Mouse (Mus musculus) layer of hippocampus, postnatal 10 days (tissue): ENCODE measurements at regions not wholly inside any gene's neighbourhood (a gene's known extent, or its start where the extent isn't known, plus 50 kb on each side); places are given as distances from the start of the nearest gene placed in this dataset.
"Not testable (repeated sequence)": the region's sequence is repeated elsewhere in the genome, so short reads cannot be mapped to it uniquely, and the experiment has no call there.

Experiments
- DNase-seq, 2 experiments: peaks; one replicate each; pipeline ENCODE4 v3.0.0; 2021; ENCODE audit warnings: low spot score in 2 of 2

DNA sequence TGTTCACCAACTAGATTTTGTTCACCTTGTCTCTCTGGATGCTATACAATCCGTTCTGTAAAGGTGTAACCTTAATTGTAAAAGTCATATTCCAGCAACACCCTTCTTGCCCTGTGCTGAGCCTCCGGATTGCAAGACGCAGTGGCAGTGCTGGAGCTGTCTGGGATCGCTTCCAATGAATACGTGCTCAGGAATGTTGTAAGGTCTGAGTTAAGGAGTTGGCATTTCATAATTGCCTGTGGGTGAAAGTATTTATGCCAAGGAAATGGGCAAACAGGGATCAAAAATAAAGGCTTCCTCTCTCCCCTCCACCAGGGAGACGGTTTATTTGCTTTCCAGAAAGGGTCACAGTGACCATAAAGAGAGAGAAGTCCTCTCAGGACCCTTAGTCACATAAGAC is 93.3 kb downstream of the Apob start:
- DNase-seq, result no peak

DNA sequence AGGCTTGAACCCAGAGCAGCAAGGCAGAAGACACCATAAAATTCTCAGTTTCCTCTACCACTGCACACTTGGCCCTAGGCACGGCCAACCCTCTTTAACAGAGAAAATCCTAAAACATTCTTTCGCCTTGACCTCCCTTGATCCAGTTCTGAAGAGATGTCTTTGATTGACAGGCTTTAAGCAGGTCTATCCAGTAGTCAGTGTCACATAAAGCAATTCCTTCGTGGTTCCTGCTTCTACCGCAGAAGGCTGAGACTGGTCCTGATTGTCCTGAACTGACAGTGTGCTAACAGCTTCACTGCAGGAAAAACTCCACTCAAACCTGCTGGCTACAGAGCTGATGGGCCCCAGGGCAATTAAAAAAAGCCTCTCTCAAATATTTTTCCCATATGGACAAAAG is 93.8 kb downstream of the Apob start:
- DNase-seq, result no peak

- no peak for DNase-seq
Measured at GRCm38 (mm10) chr12:8076010-8076540, 98.6 kb downstream of the Apob start.

- DNase-seq, result no peak
Measured at GRCm38 (mm10) chr12:8077346-8077745, 99.9 kb downstream of the Apob start.

- no peak for DNase-seq
Measured at GRCm38 (mm10) chr12:8078046-8078445, 100.6 kb downstream of the Apob start.

DNA sequence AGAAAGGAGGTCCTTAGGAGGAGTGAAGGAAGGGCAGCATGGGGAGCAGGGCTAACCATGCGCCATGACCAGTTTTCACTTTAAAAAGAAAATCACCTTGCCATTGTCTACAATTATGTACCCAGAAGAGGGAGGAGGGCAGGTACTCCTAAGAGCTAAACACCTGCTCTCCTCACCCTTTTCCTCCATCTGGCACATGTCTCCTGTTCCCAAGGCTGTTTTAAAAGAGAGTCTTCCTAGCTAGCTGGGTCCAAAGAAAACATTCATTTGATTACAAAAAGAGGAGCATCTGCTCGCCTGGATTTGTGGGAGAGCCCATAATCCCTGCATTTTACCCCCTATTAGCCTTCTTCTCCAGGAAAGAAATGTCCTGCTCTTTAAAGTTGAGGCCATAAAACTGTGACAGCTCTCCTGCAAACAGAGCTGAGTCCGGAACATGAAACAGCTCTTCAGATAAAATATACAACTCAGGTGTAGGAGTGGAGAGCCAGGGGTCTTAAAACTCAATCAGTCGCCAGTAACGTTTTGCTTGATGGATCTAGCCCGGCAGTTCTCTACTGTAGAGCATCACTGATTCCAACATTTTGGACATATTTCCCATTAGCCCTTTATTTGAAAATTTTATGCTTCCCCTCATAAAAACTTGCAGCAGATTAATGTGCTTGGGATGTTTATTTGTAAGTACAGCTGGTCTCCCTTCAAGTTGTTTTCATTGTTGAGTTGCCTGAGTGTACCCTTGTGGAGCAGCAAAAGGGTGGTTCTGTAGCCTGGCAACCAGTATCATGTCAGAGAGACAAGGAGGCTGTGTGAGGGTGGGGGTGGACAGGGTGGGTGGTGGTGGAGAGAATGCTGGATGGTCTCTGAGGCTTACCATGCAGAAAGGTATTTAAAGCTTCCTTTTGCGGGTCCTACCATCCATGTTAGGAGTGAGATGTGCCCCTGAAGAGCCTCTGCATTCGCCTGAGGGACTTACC is 105.5 kb downstream of the Apob start:
- no peak for DNase-seq

GRCm38 (mm10) chr12:8087958-8088357 is 110.5 kb downstream of the Apob start:
- DNase-seq, result no peak

DNA sequence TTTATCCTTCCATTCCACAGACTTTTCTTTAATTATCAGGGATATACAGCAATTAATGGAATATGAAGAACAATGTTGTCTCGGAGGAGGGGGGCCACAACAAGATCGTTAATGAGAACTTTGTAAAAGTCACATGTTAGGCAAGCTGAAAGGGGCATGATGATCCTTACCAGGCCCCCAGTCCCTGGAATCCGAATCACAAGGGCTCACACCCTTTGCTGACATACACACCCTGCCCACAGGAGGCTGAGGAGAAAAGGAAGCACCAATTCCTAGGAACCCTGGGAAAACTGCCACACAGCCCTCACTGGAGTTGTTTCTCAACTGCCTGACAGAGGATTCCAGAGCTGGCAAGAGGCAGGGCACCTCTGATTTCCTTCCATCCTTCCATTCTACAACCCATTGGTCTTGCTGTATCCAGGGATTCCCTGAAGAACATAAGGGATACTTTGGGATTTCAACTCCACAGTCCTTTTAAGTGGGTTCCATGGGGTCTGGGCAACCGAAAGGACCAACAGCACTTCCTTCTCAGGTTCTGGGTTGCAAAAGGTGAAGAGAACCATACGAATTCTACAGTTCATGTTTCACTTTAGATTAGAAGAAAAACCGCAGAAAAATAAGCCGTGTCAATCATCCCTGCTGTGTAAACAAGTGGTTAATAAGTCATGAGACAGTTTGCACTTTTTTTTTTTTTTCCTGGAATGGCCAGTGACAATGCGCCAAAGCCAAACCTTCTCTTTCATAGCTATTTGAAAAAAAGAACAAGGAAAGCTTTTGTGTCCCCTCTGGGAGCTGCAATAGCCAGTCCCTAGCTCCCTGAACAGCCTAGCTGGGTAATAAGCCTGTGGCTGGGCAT is 112.2 kb downstream of the Apob start:
- DNase-seq, result no peak

DNA sequence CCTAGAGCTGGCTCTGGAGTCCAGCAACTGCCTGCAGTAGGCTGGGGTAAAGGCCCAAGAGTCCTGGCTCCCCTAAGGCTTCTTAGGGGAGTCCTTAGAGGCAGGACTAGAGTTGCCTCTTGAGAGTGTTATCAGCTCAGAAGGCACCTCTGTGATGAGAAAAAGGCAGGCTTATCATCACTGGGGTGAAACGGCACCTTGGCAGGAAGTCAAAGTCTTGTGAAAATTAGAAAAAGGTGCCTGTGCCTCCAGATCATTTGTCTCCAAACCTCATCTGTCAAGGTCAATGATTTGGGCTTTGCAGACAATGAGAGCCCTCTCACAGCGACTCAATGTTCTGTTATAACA is 112.8 kb downstream of the Apob start:
- DNase-seq, result peak in 1 of 2 experiments; percentile 10

DNA sequence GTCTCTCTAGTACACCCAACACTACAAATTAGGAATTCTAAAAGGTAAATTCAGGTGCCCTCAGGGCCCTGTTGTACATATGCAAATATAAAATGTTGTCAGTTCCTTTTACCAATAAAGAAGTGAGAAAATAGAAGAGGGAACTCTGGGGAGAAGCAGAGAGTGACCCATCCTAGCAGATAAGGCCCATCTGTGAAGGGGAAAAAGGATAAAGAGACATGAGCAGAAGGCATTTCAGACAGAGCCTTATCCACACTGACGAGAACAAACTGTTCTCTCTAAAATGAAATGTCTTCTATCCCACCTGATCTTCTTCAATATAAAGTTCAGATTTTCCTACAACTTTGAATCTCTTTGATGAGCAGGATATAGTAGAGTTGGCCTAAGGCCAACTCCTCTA is 114.5 kb upstream of the Ldah start:
- DNase-seq, result no peak

GRCm38 (mm10) chr12:8095946-8096345 is 112.0 kb upstream of the Ldah start:
- DNase-seq, result no peak

GRCm38 (mm10) chr12:8098395-8098794 is 109.5 kb upstream of the Ldah start:
- DNase-seq, result not testable (repeated sequence)

DNA sequence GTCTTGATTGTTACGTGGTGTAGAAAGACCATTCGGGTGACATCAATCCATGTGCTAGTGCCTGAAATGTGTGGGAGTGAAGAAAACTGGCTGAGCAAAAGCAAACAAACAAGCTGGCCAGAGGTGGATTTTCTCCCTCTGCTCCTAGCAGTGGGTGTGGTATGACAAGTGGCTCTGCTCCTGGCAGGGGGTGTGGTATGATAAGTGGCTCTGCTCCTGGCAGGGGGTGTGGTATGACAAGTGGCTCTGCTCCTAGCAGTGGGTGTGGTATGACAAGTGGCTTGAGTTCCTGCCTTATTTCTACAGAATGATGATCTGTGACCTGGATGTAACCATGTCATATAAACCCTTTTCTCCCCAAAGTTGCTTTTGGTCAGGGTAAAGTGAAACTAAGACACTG is 108.8 kb upstream of the Ldah start:
- DNase-seq, result no peak

- DNase-seq, result no peak
Measured at GRCm38 (mm10) chr12:8099821-8100220, 108.1 kb upstream of the Ldah start.

DNA sequence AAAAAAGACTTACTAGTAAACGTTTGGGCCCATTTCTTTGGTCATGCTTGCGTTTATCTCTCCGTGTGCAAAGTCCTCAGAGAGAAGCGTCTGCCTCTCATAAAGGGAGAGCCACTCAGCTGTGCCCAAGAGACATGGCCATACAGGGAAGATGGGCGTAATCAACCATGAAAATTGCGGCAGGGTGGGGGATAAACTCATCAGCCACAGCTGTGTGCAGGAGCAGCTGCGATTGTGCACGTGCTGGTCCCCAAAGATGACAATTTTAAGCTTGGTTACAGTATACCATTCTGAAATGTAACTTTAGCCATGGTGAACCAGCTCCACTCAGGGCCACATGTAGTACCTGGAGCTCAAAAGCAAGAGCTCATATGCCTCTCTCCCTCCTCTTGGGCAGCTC is 106.1 kb upstream of the Ldah start:
- no peak for DNase-seq

GRCm38 (mm10) chr12:8103259-8103658 is 104.6 kb upstream of the Ldah start:
- DNase-seq, result no peak

- DNase-seq, result no peak
Measured at GRCm38 (mm10) chr12:8107137-8107536, 100.8 kb upstream of the Ldah start.

GRCm38 (mm10) chr12:8109203-8109770 is 98.6 kb upstream of the Ldah start:
- DNase-seq, result no peak

- DNase-seq, result no peak
Measured at GRCm38 (mm10) chr12:8109876-8110275, 98.0 kb upstream of the Ldah start.

DNA sequence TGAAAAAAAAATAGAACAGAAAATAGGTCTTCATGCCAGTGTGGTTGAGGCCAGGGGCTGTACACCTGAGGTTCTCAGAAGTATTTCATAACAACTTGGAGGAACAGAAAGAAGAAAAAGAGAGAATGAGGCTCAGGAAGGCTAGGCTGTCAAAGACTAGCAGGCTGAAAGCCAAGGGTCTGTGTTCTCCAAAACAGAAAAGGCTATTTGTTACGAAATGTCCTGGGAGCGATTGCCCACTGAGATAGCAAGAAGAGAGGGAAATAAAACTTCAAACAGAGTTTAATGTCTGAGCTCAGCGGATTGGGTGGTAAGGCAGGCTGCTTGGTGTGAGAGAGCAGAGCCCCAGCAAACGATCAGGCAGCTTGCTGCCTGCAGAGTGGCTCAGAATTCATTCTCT is 97.6 kb upstream of the Ldah start:
- no peak for DNase-seq

GRCm38 (mm10) chr12:8111484-8111883 is 96.4 kb upstream of the Ldah start:
- no peak for DNase-seq

DNA sequence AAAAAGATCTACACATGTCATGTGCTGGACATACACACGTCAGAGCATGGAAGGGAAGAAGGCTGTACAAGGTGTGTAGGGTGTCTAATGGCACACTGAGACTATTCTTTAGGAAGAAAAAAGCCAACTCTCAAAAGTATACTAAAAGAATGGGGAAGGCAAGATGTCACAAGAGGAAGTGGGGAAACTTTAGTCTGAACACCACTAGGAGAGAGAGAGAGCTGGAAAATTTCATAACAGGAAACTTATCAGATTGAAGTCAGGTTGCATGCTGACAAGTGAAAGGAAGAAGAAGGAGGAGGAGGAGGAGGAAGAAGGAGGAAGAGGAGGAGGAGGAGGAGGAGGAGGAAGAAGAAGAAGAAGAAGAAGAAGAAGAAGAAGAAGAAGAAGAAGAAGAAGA is 52.3 kb upstream of the Ldah start:
- DNase-seq, result no peak
